Mouse (Mus musculus) heart, postnatal 25 days (tissue): ENCODE measurements at regions not wholly inside any gene's neighbourhood (a gene's known extent, or its start where the extent isn't known, plus 50 kb on each side); places are given as distances from the start of the nearest gene placed in this dataset.
"Not testable (repeated sequence)": the region's sequence is repeated elsewhere in the genome, so short reads cannot be mapped to it uniquely, and the experiment has no call there.

Experiments used
- DNase-seq: peaks from one replicate; pipeline ENCODE4 v3.0.0; 2022; ENCODE audit warnings: low spot score
- intact Hi-C: fragments of 180-260 bp; cut with DNase I; formaldehyde crosslinking; loops from one replicate; pipeline ENCODE4 v1.15.1; 2025

- intact Hi-C loops: no loop called here
- DNase-seq: no peak
These were observed 52.0 kb upstream of the Trpm1 start for GRCm38 (mm10) chr7:64101679-64102078.

- DNase-seq: no peak
- intact Hi-C loops: no loop called here
These were observed 54.0 kb upstream of the Trpm1 start for GRCm38 (mm10) chr7:64099606-64100005.

- intact Hi-C loops: no loop called here
- no peak for DNase-seq
These were observed 63.6 kb upstream of the Trpm1 start for GRCm38 (mm10) chr7:64090067-64090466.

DNA sequence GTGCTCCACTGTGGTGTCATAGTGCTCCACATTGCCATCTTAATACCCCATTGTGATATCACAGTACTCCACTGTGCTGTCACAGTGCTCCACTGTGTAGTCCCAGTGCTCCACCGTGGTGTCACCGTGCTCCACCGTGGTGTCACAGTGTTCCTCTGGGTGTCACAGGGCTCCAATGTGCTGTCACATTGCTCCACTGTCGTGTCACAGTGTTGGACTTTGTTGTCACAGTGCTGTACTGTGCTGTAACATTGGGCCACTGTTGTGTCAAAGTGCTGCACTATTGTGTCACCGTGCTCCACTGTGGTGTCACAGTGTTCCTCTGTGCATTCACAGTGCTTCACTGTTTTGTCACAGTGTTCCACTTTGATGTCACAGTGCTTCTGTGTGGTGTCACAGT lies 64.6 kb upstream of the Trpm1 start:
- no peak for DNase-seq
- intact Hi-C loops: no loop called here

DNA sequence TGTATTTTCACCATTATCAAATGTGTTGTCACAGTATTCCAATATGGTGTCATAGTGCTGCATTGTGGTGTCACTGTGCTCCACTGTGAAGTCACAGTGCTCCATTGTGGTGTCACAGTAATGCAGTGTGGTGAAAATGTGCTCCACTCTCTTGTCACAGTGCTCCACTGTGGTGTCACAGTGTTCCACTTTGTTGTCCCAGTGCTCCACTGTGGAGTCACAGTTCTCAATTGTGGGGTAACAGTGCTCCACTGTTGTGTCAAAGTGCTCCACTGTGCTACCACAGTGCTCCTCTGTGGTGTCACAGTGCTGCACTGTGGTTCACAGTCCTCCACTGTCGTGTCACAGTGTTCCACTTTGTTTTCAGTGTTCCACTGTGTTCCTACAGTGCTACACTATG lies 69.7 kb upstream of the Trpm1 start:
- intact Hi-C loops, DNase-seq: not testable (repeated sequence)

DNA sequence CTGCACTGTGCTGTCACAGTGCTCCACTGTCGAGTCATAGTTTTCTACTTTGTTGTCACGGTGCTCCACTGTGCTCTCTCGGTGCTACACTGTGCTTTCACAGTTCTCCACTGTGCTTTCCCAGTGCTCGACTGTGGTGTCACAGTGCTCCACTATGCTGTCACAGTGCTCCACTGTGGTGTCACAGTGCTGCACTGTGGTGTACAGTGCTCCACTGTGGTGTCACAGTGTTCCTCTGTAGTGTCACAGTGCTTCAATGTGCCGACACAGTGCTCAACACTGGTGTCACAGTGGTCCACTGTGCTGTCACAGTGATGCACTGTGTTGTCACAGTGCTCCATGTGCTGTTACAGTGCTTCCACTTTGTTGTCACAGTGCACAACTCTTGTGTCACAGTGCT lies 71.0 kb upstream of the Trpm1 start:
- DNase-seq: no peak
- intact Hi-C loops: no loop called here

DNA sequence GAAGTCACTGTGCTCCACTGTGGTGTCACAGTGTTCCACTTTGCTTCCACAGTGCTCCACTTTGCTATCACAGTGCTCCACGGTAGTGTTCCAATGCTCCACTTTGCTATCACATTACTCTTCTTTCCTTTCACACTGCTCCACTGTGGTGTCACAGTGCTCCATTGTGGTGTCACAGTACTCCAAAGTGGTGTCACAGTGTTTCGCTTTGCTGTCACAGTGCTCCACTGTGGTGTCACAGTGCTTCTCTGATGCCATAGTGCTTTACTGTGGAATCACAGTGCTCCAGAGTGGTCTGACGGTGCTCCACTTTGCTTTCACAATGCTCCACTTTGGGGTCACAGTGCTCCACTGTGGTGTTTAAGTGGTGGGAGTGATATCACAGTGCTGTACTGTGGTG lies 71.4 kb upstream of the Trpm1 start:
- no peak for DNase-seq
- intact Hi-C loops: no loop called here

DNA sequence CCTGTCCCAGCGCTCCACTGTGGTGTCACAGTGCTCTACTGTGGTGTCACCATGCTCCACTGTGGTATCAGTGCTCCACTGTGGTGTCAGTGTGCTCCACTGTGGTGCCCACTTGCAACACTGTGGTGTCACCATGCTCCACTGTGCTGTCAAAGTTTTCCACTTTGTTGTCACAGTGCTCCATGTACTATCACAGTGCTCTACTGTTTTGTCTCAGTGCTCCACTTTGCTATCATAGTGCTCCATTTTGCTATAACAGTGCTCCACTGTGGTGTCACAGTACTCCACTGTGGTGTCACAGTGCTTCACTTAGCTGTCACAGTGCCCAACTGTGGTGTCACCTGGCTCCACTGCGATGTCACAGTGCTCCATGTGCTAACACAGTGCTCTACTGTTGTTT lies 72.0 kb upstream of the Trpm1 start:
- intact Hi-C loops: no loop called here
- no peak for DNase-seq

DNA sequence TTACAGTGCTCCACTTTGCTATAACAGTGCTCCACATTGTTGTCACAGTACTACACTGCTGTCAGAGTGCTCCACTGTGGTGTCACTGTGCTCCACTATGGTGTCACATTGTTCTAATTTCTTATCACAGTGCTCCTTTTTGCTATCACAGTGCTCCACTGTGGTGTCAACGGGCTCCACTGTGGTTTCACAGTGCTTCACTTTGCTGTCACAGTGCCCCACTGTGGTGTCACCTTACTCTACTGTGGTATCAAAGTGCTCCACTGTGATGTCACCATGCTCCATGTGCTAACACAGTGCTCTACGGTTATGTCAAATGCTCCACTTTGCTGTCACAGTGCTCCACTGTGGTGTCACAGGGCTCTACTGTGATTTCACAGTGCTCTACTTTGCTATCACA lies 72.6 kb upstream of the Trpm1 start:
- DNase-seq: no peak
- intact Hi-C loops: no loop called here

DNA sequence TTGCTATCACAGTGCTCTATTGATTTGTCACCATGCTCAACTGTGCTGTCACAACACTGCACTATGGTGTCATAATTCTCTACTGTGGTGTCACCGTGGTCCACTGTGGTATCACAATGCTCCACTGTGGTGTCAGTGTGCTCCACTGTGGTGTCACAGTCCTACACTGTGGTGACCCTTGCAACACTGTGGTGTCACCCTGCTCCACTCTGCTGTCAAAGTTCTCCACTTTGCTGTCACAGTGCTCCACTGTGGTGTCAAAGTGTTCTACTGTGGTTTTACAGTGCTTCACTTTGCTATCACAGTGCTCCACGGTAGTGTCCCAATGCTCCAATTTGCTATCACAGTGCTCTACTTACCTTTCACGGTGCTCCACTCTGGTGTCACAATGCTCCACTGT lies 74.3 kb upstream of the Trpm1 start:
- DNase-seq: no peak
- intact Hi-C loops: loop anchor here (5.0 kb wide), 2 partner anchors 137 to 227 kb away; no protein-coding TSS in a partner anchor

DNA sequence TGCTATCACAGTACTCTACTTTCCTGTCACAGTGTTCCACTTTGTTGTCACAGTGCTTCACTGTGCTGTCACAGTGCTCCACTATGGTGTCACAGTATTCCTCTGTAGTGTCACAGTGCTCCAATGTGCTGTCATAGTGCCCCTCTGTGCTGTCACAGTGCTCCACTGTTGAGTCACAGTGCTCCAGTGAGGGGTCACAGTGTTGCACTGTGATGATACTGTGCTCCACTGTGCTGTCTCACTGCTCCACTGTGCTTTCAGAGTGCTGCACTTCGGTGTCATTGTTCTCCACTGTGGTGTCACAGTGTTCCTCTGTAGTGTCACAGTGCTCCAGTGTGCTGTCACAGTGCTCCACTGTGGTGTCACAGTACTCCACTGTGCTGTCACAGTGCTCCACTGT lies 75.0 kb upstream of the Trpm1 start:
- DNase-seq: no peak
- intact Hi-C loops: loop anchor here (5.0 kb wide), 2 partner anchors 136 to 226 kb away; no protein-coding TSS in a partner anchor

GRCm38 (mm10) chr7:64077526-64077925 lies 76.1 kb upstream of the Trpm1 start:
- DNase-seq: no peak

DNA sequence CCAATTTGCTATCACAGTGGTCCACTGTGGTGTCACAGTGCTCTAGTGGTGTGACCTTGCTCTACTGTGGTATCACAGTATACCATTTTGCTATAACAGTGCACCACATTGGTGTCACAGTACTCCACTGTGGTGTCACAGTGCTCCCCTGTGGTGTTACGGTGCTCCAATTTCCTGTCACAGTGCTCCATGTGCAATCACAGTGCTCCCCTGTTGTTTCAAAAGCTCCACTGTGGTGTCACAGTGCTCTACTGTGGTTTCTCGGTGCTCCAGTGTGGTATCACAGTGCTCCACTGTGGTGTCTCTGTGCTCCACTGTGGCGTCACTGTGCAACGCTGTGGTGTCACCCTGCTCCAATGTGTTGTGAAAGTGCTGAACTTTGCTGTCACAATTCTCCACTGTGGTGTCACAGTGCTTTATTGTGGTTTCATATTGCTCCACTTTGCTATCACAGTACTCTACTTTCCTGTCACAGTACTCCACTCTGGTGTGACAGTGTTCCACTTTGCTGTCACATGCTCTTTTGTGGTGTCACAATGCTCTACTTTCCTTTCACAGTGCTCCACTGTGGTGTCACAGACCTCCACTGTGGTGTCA lies 76.8 kb upstream of the Trpm1 start:
- no peak for DNase-seq
- intact Hi-C loops: loop anchor here (2.0 to 5.0 kb wide), 3 partner anchors 135 to 324 kb away; no protein-coding TSS in a partner anchor

More at GRCm38 (mm10) chr7:64077526-64077925, 76.1 kb upstream of the Trpm1 start:
- intact Hi-C loops: loop anchor here (2.0 to 5.0 kb wide), 3 partner anchors 135 to 325 kb away; no protein-coding TSS in a partner anchor

DNA sequence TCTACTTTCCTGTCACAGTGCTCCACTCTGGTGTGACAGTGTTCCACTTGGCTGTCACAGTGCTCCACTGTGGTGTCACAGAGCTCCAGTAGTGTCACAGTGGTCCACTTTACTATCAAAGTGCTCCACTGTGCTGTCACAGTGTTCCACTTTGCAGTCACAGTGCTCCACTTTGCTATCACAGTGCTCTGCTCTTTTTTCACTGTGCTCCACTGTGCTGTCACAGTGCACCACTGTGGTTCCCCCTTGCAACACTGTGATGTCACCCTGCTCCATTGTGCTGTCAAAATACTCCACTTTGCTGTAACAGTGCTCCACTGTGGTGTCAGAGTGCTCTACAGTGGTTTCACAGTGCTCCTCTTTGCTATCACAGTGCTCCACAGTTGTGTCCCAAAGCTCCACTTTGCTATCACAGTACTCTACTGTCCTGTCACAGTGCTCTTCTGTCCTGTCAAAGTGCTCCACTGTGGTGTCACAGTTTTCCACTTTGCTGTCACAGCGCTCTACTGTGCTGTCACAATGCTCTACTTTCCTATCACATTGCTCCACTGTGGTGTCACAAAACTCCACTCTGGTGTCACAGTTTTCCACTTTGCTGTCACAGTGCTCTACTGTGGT lies 77.8 kb upstream of the Trpm1 start:
- DNase-seq: no peak
- intact Hi-C loops: loop anchor here (2.0 to 5.0 kb wide), 3 partner anchors 134 to 323 kb away; no protein-coding TSS in a partner anchor

DNA sequence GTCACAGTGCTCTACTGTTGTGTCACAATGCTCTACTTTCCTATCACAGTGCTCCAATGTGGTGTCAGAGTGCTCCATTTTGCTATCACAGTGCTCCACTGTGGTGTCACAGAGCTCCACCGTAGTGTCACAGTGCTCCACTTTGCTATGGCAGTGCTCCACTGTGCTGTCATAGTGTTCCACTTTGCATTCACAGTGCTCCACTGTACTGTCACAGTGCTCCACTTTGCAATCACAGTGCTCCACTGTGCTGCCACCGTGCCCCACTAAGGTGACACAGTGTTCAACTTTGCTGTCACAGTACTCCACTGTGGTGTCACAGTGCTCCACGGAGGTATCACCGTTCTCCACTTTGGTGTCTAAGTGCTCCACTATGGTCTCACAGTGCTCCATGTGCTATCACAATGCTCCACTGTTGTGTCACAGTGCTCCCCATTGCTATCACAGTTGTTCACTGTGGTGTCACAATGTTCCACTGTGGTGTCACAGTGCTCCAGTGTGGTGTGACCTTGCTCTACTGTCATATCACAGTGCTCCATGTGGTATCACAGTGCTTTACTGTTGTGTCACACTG lies 78.9 kb upstream of the Trpm1 start:
- no peak for DNase-seq
- intact Hi-C loops: loop anchor here (5.0 kb wide), 2 partner anchors 132 to 222 kb away; no protein-coding TSS in a partner anchor

GRCm38 (mm10) chr7:64074186-64074585 lies 79.4 kb upstream of the Trpm1 start:
- DNase-seq: no peak
- intact Hi-C loops: no loop called here

DNA sequence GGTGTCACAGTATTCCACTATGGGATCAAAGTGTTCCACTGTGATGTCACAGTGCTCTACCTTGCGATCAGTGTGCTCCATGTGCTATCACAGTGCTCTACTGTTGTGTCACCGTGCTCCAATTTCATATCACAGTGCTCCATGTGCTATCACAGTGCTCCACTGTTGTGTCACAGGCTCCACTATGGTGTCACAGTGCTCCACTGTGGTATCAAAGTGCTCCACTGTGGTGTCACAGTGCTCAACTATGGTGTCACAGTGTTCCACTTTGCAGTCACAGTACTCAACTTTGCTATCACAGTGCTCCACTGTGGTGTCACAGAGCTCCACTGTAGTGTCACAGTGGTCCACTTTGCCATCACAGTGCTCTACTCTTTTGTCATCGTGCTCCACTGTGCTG lies 79.9 kb upstream of the Trpm1 start:
- DNase-seq: no peak

DNA sequence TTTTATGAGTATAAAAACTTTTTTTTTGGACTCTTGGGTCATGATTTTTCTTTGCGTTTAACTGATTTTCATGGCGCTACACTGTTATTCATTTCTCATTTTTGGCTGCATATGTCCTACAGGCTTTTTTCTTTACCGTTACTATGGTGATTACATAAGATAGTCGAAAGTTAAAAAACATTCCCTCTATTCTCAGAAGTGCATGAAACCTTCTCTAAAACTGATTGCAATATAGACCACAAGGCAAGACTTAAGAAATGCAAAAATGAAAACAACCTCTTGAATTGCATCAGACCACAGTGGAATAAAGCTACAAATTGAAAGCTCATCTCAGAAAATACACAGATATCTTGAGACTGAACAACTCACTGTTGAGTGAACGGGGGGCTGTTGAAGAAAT lies 82.7 kb upstream of the Trpm1 start:
- no peak for DNase-seq
- intact Hi-C loops: no loop called here

More for the DNA sequence above, 79.9 kb upstream of the Trpm1 start:
- intact Hi-C loops: no loop called here

DNA sequence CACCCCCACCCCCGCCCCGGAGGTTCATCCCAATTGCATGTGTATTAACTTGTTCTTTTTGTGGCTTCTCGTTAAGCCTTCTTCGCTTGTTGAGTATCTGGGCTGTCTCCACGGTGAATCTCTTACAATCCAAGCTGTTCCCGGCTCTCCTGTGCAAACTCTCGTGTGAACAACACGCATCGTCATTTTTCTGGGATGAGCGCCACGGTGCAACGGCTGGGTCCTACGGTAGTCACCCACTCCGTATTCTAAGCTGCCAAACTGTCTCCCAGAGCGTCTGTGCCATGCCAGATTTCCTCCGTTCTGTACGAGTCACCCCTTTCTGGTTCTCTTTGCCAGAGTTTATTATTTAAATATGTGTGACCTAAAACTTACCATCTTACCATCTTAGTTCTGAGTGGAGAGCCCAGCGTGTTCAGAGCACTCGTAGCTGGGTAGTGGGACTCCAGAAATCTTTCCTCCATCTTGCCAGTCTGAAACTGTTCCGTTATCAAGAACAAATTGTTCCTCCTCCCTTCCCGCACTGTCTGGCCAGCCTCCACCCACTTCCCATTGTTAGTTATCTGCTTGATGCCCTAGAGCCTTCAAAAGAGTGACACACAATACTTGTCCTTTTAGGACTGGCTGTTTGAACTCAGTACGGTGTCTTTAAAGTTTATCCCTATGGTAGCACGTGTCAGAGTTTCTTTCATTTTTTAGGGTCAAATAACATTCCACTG lies 87.9 kb upstream of the Trpm1 start:
- intact Hi-C loops: loop anchor here (5.0 to 10.0 kb wide), 2 partner anchors 89 to 113 kb away; partner anchors contain the start of gene Trpm1
- DNase-seq: peak; percentile 13

DNA sequence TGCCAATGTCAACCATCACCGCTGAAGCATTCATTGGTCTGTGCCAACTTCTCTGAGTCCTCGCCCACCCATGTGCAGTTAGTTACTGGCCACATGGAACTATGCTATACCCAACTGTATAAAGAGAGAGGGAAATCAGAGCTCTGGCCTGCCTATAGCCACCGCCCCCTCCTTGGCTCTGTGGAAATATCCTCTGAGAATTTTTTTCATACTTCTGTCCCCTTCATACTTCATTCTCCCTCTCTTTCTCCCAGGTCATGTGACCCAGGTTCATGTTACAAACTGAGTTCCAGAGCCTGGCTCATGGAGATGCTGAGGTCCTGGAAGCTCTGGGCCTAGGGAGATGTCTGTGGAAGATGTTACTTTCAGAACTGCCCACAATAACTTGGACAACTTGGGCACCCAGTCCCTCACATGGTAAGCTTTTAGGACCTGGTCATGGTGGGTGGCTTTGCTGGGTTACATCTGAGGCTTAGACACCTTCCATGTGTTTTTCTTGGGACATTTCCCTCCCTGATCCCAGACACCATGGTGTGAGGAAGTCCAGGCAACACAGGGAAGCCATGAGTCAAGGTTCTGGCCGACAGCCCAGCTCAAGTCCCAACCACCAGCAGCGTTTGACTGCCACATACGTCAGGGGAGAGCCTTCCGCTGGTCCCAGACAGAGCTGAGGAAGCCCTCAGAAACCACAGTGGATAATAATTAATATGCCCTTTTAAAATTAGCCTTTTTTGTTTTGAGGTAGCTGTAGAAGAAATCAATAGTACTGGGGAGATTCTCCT lies 89.0 kb upstream of the Trpm1 start:
- intact Hi-C loops: loop anchor here (5.0 to 10.0 kb wide), 2 partner anchors 90 to 112 kb away; partner anchors contain the start of gene Trpm1
- peak; percentile 78 for DNase-seq
